Mouse (Mus musculus) stomach, postnatal 0 days (tissue): ENCODE data around the gene Ankrd6. TPM values are rescaled to one million over a fixed set of nuclear protein-coding genes. Genes with fewer than 3 reads are reported as not detected.
"Not testable (repeated sequence)": the region's sequence is repeated elsewhere in the genome, so short reads cannot be mapped to it uniquely, and the experiment has no call there.

Experiments used
- ATAC-seq: fragments of 200-750 bp; cut with Nextera tagmentation; 2 replicates; pipeline ENCODE4 v1.8.0; 2017; ENCODE audit not compliant: low FRiP score, low TSS enrichment
- DNase-seq: peaks from one replicate; pipeline ENCODE4 v3.0.0-alpha.2; 2016; ENCODE audit warnings: low spot score
- H3K27ac ChIP-seq: fragments of 300-500 bp; sonication (generic); replicated peaks from 2 replicates; pipeline ENCODE4 v1.5.1; 2014; ENCODE audit warnings: mild to moderate bottlenecking, control low read depth
- H3K27me3 ChIP-seq: fragments of 300-500 bp; sonication (generic); 2 replicates; pipeline ENCODE4 v1.6.1; 2014; ENCODE audit warnings: low read length; ENCODE audit not compliant: control insufficient read depth, insufficient read depth
- H3K36me3 ChIP-seq: fragments of 300-500 bp; sonication (generic); 2 replicates; pipeline ENCODE4 v1.6.1; 2014; ENCODE audit warnings: low read length, mixed read lengths; ENCODE audit not compliant: control insufficient read depth, insufficient read depth
- H3K4me1 ChIP-seq: fragments of 300-500 bp; sonication (generic); replicated peaks from 2 replicates; pipeline ENCODE4 v1.6.1; 2014; ENCODE audit warnings: antibody characterized with exemption; ENCODE audit not compliant: control insufficient read depth, insufficient read depth
- H3K4me2 ChIP-seq: fragments of 300-500 bp; sonication (generic); replicated peaks from 2 replicates; pipeline ENCODE4 v1.6.1; 2014; ENCODE audit warnings: low read depth, mild to moderate bottlenecking, control low read depth, moderate library complexity
- H3K4me3 ChIP-seq: fragments of 300-500 bp; sonication (generic); 2 replicates; pipeline ENCODE4 v1.5.1; 2014; ENCODE audit warnings: low read depth, low read length, control low read depth
- H3K9ac ChIP-seq: fragments of 300-500 bp; sonication (generic); 2 replicates; pipeline ENCODE4 v1.6.1; 2014; ENCODE audit warnings: mild to moderate bottlenecking, low read length, control low read depth, mixed read lengths
- H3K9me3 ChIP-seq: fragments of 300-500 bp; sonication (generic); 2 replicates; pipeline ENCODE4 v1.6.1; 2016; ENCODE audit warnings: low read length; ENCODE audit not compliant: control insufficient read depth
- CTCF ChIP-seq: IDR thresholded peaks from 2 replicates; pipeline ENCODE4 v1.5.1; 2016; ENCODE audit warnings: antibody characterized with exemption, low read depth, mild to moderate bottlenecking, moderate library complexity
- EP300 ChIP-seq: optimal IDR thresholded peaks from 2 replicates; pipeline ENCODE3; 2016; ENCODE audit warnings: antibody characterized with exemption
- WGBS: fragments of 180-500 bp; shearing (Covaris S2); extraction: QIAGEN DNeasy Blood & Tissue Kit; methylation state at CpG from one replicate; pipeline ENCODE4 v1.1.7; 2014; 5-methylcytosine and 5-hydroxymethylcytosine counted together
- polyA plus RNA-seq: library from polyadenylated mRNA; unstranded; fragments of >200 nt; fragmentation: Nextera tagmentation; extraction: Ambion mirVana; gene quantifications from 2 replicates; pipeline ENCODE4 v1.2.1, GENCODE M21; 2015

The Ankrd6 gene
- polyA plus RNA-seq, 1 experiment from 2014 or later = 2.2 TPM

DNA sequence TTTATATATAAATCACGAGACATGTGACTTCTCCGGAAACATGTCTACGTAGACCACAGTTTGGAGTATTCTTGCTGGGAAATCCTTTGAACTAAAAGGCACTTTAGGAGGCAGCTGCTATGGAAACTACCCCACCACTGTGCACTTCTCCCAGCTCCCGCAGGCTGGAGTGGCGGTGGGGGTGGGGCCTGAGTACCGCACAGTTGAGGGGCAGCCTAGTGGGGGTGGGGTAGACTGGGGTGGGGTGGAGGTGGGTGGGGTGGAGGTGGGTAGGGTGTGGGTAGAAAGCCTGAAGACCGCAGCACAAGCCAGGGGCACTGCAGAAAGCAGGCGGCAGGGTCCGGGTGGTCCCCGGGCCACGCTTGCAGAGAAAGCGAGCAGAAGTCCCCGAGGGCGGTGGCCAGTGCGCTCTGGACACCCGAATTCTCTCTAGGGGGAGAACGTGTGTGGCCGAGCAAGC lies 32.1 kb upstream of the Ankrd6 start, which contains the start of gene Rragd:
TSS of gene Rragd (plus strand) at position 322 of the 460 bp plus-strand sequence.
- Histone ChIP-seq H3K4me2 (peak within 1 kb of the TSS; percentile 100), H3K4me3 (peak within 1 kb of the TSS; percentile 70), H3K36me3 (no peaks in the 10 kb centered on the region), H3K27me3 (no peaks in the 10 kb centered on the region), H3K9ac (peak within 1 kb of the TSS; percentile 61), H3K9me3 (no peaks in the 10 kb centered on the region), H3K27ac (no peak within 1 kb of the TSS), H3K4me1 (no peaks in the 10 kb centered on the region)
- WGBS = under 1% methylated on average over 18 of the region's 18 CpGs
- TF ChIP-seq EP300 (no peak), CTCF (no peak)
- no peak for DNase-seq
- ATAC-seq = peak; percentile 62

DNA sequence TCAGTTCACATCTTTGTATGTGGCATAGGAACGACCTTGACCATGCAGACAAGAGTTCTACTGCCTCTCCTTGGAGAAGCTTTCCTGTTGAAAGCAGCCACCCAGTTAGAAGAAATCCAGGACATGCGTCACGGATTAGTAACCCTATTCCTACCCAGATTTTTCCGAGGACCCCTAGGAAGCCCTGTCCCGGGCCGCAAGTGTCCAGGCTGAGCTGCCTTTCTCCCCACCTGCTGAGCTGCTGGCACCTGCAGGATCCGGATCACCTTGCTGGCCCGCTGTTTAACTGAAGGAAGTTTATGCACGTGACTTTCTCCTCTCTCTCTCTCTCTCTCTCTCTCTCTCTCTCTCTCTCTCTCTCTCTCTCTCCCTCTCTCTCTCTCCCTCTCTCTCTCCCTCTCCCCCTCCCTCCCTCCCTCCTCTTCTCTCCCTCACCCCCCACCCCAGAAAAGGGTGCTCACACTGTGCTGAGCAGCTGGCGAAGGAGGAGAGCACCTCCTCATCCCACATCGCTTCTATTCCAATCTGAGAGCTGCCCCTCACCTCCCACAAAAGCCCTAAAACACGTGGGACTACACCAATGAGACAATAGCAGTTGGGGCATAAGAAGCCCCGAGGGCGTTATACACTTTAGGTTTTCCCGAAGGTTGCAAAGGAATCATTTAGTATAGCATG lies 31.5 kb upstream of the Ankrd6 start:
- Histone ChIP-seq H3K4me3 (peak overlapping the region; percentile 70), H3K27ac (no peak overlapping the region), H3K4me1 (no peaks in the 10 kb centered on the region), H3K9ac (no peak overlapping the region), H3K4me2 (peak overlapping the region; percentile 100), H3K9me3 (no peaks in the 10 kb centered on the region), H3K36me3 (no peaks in the 10 kb centered on the region), H3K27me3 (no peaks in the 10 kb centered on the region)
- TF ChIP-seq EP300 = no peak
- no peak for TF ChIP-seq CTCF
- WGBS = 4% methylated on average over 15 of the region's 15 CpGs
- peak; percentile 35 for DNase-seq
- peak; percentile 24; the same call in 1 of the 2 replicates for ATAC-seq

DNA sequence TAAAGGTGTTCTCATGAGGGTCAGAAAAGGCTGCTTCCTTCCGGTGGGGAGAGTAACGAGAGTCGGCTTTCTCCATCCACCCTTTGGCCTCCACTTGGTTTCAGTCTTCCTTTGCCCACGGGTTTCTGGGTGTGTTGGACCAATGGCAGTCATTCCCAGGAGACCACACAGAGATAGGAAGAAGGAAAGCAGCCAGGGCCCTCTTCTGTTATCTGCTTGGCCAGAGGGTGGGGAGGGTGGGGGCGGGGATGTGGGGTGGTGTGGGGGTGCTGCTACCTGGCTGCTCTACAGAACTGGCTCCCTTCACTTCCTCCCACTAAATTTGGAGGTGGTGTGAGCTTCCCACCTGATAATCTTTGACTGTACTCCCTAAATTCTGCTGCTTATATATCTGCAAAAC lies 31.0 kb upstream of the Ankrd6 start:
- TF ChIP-seq EP300 (no peak), CTCF (no peak)
- H3K4me2 ChIP-seq = no peak overlapping the region
- no peaks in the 10 kb centered on the region for H3K36me3 ChIP-seq
- H3K9ac ChIP-seq = no peak overlapping the region
- WGBS = 26% methylated on average over 5 of the region's 5 CpGs
- H3K27ac ChIP-seq = no peak overlapping the region
- no peaks in the 10 kb centered on the region for H3K4me1 ChIP-seq
- H3K9me3 ChIP-seq = no peaks in the 10 kb centered on the region
- no peaks in the 10 kb centered on the region for H3K27me3 ChIP-seq
- DNase-seq = no peak
- H3K4me3 ChIP-seq = no peak overlapping the region
- ATAC-seq = no peak

DNA sequence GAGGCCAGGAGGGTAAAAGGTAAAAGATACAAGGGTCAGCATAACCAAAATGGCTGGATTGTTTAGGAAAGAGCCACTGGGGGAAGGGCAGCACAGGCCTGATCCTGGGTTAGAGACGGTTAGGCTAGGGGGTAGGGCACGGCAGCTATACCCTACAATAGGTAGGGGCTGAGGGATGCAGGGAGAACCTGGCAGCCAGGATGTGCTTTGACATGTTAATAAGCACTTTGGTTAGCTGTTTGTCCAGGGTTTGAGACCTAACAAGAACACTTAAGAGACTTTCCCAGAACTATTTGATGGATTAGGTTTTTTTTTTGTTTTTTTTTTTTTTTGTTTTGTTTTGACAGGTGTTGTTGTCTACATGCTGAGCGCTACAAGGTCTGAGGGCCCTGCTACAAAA lies 29.4 kb upstream of the Ankrd6 start:
- WGBS = 82% methylated on average over 3 of the region's 3 CpGs
- Histone ChIP-seq H3K4me1 (no peaks in the 10 kb centered on the region), H3K36me3 (no peaks in the 10 kb centered on the region), H3K9ac (no peak overlapping the region), H3K4me3 (no peak overlapping the region), H3K27me3 (no peaks in the 10 kb centered on the region), H3K27ac (no peak overlapping the region), H3K9me3 (no peaks in the 10 kb centered on the region), H3K4me2 (no peak overlapping the region)
- TF ChIP-seq CTCF (no peak), EP300 (no peak)
- no peak for DNase-seq
- ATAC-seq = no peak

DNA sequence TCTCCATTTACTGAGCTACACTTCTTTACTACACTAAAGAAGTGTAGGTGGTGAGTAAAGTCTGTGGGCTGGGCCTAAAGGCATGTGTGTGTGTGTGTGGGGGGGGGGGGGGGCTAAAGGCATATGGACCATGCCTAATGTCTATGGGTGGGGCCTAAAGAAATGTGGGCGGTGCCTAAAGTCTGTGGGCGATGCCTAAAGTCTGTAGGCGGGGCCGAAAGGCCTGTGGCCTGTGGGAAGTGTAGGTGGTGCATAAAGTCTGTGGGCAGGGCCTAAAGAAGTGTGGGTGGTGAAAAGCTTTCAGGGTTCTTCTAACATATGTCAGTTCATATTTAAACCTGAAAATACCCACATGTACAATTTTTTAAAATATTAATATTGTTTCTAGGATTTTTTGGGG lies 26.7 kb upstream of the Ankrd6 start:
- Histone ChIP-seq H3K4me3 (no peak overlapping the region), H3K36me3 (no peaks in the 10 kb centered on the region), H3K27ac (no peak overlapping the region), H3K4me2 (no peak overlapping the region), H3K4me1 (no peaks in the 10 kb centered on the region), H3K9me3 (no peaks in the 10 kb centered on the region), H3K9ac (no peak overlapping the region), H3K27me3 (no peaks in the 10 kb centered on the region)
- WGBS = 93% methylated on average over 4 of the region's 4 CpGs
- DNase-seq (no peak), ATAC-seq (no peak)
- TF ChIP-seq CTCF (no peak), EP300 (no peak)

DNA sequence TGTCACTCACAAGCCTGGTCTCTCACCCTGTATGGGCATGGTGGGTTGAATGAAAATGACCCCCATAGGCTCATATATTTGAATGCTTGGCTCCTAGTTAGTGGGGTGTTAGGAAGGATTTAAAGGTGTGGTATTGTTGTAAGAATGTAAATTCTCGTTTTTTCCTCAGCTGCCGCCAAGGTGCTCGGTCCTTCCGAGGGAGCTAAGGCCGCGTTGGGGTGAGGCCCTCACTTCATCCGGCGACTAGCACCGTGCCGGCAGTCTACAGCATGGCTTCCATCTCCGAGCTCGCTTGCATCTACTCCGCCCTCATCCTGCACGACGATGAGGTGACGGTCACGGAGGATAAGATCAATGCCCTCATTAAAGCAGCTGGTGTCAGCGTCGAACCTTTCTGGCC lies 14.0 kb upstream of the Ankrd6 start:
- H3K4me2 ChIP-seq, H3K27ac ChIP-seq, DNase-seq, H3K9me3 ChIP-seq, ATAC-seq, H3K4me3 ChIP-seq, H3K27me3 ChIP-seq, H3K4me1 ChIP-seq, H3K9ac ChIP-seq, H3K36me3 ChIP-seq: not testable (repeated sequence)
- whole genome bisulfite sequencing = 78% methylated on average over 19 of the region's 19 CpGs
